Mouse (Mus musculus) mesoderm, embryonic 11.5 days (tissue): ENCODE results near the gene Blvra.
A peak's percentile ranks its signal among the peaks of the same experiment; 100 is the strongest.
"Not testable (repeated sequence)": the region's sequence is repeated elsewhere in the genome, so short reads cannot be mapped to it uniquely, and the experiment has no call there.

Source experiments
- DNase-seq: peaks from one replicate; pipeline ENCODE4 v3.0.0-alpha.2; 2012; ENCODE audit warnings: low read depth, low spot score

Blvra gene

DNA sequence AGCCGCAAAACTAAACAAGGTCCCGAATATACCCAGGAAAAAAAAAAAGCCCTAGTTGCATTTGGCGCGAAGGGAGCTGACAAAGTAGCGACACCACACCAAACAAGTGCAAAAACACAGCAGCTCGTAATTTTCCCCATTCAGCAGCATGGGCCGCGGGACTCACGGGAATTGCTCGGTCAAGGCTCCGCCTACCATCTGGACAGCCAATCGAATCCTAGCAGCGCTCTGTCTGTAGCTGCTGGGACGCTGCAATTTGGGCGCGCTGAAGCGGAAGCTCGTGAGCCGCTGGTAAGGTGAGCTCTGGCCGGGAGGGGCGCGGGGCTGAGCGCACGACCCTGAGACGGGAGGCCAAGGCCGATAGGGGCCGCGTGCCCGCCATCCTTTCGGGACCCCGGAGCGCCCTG, at the start of gene Blvra:
Gene Blvra, plus strand, starts transcription at position 231 of the 407 bp plus-strand sequence.
- peak; percentile 95 for DNase-seq

GRCm38 (mm10) chr2:127035006-127035605, 35.4 kb upstream of the Blvra start:
- DNase-seq, result no peak

DNA sequence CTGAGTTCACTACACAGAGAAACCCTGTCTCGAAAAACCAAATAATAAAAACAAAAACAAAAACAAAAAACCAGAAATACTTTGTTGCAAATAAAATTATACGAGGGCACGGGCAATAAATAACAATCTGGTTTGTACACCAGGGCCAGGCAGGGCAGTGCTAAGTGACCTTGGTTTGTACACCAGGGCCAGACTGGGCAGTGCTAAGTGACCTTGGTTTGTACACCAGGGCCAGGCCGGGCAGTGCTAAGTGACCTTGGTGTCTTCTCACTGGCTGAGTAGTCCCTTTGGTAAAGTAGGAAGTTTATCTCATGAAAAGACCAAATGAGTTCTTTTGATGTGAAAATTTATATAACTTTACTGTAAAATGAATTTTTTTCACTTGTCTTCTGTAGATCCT, 33.2 kb upstream of the Blvra start:
- no peak for DNase-seq

DNA sequence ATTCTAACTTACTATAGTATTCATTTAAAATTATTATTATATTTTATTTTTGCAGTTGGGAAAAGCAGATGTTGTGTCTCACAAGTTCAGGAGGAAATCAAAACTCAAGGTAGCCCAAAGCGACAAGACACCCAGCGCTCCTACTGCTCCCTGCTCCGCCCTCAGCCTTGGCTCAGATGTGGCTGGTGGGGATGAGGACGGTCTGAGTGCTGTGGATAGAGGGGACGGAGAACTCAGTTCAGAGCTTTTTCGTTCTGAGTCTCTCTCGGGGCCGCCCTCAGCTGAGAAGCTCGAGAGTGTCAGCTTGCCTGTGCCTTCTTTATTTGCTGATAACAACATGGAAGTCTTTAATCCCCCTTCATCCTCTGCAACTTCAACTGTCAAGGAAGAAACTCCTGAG, 9.0 kb upstream of the Blvra start:
- DNase-seq, result no peak

- no peak for DNase-seq
These were observed 1.7 kb upstream of the Blvra start for GRCm38 (mm10) chr2:127068806-127069205.

GRCm38 (mm10) chr2:127069781-127070434, 557 bp upstream of the Blvra start:
- no peak for DNase-seq

DNA sequence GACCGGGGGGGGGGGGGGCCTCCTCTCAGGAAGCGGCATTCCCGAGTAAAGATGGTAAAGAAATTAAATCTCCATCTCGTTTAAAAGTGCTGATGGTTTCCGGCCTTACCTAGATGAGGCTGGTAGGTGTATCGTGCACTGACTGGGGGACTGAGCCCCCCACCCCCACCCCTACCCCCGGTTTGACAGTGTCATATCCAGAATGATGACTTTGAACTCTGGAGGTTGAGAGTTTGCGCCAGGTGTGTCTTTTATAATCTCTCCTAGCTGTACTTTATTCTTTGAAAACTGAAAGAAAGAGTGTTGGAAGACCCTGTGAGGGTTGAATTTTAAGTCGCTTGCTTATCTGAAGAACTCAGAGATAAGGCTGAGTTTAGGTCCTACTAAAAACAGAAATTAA, 414 bp downstream of the Blvra start:
- DNase-seq, result no peak

DNA sequence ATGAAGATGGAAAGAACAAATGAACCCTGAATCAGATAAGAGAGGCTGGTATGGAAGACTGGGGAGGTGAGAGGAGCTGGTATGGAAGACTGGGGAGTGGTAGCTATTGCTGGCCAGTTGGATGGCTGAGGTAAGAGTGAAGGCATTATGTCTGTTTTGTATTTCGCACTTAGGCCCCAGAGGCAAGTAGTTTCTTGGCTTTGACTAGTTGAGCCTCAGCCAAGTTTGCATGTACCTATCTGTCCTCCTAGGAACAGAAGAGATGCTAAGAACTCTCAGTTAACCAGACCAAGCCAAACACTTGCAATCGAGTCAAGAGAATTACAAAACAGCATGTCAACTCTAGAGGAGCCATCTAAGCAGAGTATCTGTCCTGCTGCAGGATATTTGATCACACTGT, 3.7 kb downstream of the Blvra start:
- no peak for DNase-seq

DNA sequence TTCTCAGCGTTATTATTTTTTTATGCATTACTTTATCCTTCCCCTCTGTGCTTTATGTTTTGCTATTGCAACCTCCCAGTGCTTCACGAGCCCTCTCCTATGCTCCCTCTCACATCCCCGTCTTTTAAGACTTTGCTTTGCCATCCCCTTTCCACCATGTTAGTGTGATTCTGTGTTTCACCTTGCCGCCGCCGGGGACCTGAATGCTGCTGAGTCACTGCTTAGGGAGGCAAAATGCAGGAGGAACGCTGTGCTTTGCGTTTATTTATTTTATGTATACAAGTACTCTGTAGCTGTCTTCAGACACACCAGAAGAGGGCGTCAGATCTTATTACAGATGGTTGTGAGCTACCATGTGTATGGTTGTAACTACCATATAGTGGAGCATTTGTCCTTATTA, 7.1 kb downstream of the Blvra start:
- DNase-seq, result no peak

DNA sequence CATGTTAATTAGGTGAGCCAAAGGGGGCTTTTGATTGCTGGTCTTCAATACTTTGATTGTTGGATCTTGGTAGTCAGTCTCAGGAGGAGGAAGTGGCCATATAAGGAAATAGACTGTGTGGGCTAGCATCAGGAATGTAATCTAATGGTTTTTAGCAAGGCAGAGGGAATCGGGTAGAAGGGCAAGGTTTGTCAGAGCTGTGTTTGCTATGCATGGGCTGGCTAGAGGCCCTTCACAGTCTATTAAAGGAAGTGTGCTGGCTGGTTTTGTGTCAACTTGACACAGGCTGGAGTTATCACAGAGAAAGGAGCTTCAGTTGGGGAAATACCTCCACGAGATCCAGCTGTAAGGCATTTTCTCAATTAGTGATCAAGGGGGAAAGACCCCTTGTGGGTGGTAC, 8.6 kb downstream of the Blvra start:
- not testable (repeated sequence) for DNase-seq

DNA sequence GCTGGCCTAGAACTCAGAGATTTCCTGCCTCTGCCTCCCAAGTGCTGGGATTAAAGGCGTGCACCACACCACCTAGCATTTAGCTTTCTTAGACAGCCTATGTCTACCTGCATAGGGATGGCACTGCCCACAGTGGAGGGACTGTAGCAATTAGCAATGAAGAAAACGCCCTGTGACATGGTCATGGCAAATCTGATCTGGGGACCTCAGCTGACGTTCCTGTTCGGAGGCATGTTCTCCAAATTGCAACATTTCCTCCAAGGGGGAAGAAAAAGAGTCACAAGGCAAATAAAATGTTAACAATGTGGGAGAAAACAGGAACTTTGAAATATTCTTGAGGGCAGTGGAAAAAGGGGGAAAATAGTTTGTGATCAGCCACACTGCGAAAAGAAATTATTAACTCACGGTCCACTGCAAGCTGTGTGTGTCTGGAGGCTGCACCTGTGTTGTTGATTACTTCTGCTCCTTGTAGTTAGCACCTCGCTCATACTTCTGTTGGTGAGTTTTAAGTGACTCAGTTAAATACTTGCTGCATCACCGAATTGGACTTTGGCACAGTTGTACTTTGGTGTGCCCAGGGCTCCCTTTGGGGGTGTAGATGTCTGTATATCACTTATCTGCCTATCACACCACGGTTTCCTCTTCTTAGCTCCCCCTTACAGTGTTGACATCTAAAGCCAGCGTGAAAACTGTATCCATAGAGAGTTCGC, 9.6 kb downstream of the Blvra start:
- no peak for DNase-seq

DNA sequence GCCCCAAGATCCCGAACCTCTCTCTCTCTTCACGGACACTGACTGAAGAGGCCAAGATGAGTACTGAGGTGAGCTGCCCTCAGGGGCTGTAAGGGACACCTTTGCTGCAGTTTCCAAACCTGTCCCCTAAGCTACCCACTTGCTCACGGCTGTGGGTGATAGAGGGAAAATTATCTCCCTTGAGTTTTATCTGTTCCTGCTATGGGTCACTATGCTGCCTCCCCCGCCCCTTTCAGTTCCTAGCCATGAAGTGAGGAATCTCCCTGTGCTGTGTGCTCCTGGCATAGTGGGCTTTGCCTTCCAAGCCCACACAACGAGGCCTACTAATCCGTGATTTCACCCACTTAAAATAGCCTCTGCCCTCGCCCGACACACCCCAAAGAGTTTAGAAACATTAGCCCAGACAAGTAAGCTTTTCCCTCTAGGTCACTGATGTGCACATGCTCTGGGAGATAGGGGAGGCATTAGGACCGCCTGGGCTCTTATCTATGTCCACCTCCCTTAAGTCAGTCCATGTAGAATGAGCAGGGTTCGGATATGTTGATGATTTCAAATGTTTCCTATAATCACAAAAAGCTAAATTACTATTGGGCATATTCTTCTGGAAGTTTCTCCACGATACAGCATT, 10.2 kb downstream of the Blvra start:
- no peak for DNase-seq

- DNase-seq, result no peak
These were observed 15.8 kb downstream of the Blvra start for GRCm38 (mm10) chr2:127086235-127086634.

DNA sequence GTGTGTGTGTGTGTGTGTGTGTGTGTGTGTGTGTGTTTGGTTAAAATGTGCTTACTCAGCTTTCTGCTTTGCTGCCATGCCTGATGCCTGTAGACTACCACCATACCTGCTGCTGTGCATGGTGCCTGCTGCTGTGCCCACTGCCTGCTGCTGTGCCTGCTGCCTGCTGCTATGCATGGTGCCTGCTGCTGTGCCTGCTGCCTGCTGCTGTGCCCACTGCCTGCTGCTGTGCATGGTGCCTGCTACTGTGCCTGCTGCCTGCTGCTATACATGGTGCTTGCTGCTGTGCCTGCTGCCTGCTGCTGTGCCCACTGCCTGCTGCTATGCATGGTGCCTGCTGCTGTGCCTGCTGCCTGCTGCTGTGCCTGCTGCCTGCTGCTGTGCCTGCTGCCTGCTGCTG, 19.7 kb downstream of the Blvra start:
- DNase-seq, result not testable (repeated sequence)

DNA sequence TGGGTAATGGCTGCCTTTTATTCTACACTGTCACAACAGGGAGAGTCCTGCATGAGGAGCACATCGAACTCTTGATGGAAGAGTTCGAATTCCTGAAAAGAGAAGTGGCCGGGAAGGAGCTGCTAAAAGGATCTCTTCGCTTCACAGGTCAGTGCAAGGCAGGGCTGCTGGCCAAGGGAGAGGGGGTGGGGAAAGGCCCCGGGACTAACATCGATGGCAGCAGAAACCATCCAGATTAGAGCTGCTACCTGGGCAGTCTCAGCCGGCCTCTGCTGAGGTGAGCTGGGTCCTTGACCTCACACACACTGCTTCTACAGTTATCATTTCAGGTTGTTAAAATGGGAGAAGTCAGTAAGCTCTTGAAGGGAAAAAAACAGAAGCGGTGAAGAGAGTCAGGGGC, 21.5 kb downstream of the Blvra start:
- DNase-seq, result no peak

DNA sequence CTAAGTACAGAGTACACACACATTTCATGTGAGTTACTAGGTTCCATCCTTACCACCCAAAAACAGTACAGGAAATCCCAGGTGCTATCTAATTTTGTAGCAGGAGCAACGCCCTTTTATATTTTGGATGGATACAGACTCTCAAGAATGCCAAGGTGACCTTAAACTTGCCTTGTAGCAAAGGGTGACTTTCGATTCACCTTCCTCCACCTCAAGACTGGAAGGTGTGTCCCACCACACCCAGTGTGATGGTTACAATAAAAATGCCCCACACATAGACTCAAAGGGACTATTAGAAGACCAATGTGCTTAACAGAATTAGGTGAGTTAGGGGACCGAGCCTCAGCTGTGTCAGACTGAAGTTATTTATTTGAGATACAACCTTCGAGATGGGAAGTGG, 38.5 kb downstream of the Blvra start:
- DNase-seq, result no peak

DNA sequence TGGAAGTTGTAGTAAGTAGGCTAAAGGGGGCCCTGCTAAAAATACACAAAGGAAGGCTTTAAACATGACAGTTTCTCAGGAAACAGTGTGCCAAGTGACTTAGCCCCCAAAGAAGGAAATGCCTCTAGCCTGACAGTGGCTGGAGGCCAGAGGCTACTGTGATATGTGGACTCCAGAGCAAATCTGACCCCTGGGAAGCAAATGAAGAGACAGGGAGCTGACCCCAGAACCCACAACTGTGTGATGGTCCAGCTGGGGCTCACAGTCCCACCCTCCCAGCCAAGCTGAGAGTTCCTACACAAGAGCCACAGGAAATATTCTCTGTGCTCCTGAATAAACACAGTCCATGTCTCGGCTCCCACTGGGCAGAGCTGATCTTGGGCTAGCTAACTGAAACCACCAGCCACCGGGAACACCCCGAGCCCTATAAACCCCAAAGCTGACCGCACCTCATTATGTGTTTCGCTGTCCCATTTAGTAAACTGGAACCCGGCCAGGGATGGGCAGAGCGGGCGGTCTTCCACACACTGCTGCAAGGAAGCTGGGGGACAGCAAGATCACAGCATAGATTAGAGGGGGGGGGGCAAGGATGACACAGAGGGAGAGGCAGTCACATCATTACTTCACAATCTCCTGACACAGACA, 51.2 kb downstream of the Blvra start:
- DNase-seq, result no peak

- no peak for DNase-seq
These were observed 58.5 kb downstream of the Blvra start for GRCm38 (mm10) chr2:127128926-127129325.

DNA sequence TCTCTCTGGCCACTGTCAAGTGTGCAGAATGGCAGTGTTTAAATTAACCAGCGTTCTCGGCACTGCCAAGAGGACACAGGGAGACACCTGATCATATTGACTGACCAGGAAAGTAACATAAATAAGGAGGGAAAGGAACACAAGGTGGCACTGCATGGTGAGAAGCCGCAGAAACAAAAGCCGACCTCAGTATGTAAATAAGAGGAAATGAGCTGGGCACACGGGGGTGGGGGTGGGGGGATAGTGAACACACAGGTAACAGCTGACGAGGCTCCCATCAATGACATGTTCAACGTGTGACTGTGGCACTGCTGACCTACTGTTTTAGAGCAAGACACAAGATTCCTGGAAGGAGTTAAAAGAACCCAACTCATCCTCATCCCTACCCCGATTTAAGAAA, 60.9 kb downstream of the Blvra start:
- DNase-seq, result no peak

DNA sequence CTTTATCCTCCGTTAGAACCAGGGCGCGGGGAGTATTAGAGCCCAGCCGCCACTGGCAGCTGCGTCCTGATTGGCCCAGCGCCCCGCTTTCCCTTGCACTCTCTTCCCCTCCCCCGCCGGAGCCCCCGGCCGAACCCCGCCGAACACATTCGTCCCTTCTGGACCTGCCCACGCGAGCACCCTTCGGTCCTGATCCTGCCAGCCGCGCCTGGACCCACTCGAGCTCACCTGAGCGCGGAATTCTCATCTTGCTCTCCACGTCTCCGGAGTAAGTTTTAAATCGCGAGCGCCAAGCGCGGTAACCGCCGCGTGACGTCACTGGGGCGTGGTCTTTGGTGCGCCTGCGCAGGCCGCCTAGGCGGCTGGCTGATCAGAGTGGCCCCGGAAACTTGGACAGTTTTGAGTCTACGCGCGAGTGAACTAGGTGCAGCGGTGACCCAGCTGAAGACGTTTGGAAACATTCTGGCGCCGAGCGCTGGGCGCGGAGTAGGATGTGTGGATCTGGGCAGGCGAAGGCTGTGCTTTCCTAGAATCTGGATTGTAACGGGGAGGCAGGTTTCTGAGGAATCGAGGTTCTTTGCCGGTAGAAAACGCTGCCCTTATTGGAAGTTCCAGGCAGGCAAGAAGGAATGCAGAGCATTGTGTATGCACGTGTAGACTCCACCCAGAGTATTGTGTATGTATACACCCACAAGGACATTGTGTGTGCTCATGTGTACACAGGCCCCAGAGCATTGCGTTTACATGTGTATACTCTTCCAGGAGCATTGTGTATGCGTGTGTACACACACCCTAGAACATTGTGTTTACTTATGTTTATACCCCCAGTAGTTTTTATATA, 63.4 kb downstream of the Blvra start, which contains the start of gene Ncaph:
Gene Ncaph, minus strand, starts transcription at position 334 of the 841 bp plus-strand sequence.
- DNase-seq, result peak; percentile 93

- DNase-seq, result not testable (repeated sequence)
These were observed 64.8 kb downstream of the Blvra start for GRCm38 (mm10) chr2:127135255-127135654.
